Mouse (Mus musculus) mesoderm, embryonic 11.5 days (tissue): ENCODE data around the gene Fem1a.

Source experiments
- DNase-seq: peaks from one replicate; pipeline ENCODE4 v3.0.0-alpha.2; 2012; ENCODE audit warnings: low read depth, low spot score

The Fem1a gene

DNA sequence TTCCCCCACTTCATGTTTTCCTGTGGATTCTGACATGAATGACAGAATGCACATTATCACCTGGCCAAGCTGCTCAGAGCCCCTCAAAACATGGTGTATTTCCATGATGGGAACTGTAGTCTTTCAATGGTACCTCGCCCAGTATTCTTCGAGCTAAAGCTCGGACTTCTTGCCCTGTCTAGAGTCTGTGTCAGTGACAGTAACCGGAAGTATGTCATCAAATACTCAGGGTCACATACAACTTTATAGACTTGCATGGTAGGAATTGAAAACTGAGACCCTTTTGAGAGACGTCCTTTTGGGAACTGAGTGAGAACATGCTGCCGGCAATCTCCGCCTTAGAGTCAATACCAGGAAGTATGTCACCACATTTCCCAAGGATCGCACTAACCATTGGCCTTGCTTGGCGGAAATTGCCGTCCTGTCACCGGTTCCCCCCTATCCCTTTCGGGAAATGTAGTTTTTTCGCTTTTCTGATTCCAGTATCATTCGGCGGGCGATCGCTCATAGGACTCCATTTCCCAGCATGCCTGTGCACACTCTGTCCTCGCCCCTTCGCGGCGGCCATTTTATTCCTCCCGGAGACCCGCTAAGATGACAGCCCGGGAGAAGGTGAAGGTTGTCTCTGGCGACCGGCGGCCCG, at the start of gene Fem1a:
TSS of gene Fem1a (plus strand) at position 572 of the 643 bp plus-strand sequence.
- DNase-seq: peak; percentile 98

DNA sequence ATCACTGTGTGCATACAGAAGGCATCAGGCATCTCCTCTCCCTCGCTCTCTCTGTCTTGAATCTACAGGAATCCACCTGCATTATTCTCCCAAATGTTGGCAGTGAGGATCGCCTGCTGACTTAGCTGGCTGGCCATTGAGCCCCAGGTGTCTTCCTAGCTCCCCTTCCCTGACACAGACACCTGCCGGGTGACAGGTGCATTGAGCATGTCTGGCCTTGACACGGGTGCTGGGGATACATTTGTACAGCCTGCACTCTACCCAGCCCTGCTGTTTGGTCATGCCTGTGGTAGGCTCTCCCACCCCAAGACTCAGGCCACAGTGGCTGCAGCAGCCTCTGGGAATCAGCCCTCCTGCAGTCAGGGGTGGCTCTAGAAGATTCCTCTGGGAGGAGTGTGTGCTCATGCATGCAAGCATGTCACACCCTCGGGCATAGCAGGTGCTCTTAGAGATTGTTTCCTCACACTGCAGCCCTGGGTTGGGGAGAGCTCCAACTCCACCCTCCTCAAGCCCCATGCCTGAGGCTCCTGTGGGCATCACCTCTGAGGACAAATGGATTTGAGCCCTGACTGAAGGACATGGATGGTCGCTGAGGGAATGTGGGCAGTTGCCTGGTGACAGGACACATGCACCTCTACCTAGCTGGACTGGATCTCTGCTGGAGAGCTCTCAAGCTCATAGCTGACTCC, 49.5 kb upstream of the Fem1a start:
- no peak for DNase-seq

DNA sequence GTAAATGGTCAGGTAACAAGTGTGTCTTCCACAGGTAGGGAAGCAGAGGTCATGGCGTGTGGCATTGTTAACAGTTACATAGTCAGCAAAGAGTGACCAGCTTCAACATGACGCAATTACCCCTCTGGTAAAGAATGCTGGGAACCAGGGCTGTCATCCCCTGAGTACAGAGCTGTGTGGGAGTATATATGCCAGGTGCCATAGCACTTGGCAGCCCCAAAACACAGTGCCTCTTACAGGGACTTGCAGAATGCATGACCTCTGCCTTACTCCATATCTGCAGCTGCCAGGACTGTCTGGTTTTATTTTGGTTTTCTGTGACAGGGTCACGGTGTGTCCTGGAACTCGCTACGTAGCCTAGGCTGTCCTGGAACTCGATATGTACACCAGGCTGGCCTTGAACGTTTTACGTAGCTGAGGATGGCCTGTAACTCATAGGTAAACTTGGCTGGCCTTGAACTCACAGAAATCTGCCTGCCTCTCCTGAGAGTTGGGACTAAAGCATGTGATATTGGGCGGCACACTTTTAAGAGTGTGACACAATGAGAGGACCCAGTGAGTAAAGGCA, 48.6 kb upstream of the Fem1a start:
- no peak for DNase-seq

DNA sequence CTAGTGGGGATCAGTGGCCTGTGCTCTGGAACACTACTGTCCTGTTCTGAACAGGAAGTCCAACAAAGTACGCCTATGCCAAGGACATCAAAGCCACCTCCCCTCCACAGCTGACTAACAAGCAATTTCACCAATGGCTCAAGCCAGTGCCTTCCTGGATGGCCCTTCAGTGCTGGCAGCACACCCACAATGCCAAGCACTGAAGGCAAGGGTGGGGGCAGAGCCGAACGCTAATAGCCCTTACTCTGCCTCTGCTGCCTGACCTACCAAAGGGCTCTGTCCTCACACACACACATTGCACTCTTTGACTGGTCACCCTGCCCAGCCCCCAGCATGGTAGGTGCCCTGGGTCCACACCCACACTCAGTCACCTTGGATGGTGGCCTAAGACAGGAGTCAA, 47.8 kb upstream of the Fem1a start:
- DNase-seq: no peak

DNA sequence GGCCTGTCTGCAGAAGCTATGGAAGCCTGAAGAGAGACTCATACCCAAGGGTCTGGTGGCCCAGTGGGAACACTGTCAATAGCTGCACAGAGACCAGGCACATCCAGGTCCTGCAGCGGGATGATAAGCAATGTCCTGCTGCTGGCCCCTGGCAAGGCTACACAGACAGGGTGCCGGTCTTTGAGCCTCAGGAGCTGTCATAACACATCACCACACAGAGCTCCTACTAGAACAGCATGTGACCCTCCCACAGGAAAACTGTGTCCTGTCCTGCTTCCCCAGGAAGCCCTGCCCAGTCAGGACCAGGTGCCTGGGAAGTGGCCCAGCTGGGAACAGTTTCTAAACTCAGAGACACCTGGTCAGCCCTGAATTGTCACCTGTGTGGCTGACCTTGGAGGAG, 45.5 kb upstream of the Fem1a start:
- no peak for DNase-seq

DNA sequence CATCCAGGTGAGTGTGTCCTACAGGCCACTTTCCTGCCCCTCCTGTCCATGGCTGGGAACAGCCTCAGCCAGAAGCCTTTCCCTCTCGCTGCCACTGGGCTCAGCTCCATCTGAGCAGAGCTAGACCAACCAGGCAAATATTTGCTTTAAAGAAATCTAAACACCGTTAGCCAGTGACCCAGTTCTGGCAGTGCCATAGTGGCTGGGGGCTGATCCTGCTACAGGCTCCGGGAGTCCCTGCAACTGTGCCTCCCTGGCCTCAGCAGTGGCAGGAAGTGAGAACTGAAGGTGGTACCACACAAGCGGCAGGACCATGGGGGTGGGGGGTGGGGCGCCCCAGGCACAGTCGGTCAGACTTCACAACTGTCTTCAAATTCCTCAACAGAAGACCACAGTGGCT, 43.9 kb upstream of the Fem1a start:
- DNase-seq: no peak

DNA sequence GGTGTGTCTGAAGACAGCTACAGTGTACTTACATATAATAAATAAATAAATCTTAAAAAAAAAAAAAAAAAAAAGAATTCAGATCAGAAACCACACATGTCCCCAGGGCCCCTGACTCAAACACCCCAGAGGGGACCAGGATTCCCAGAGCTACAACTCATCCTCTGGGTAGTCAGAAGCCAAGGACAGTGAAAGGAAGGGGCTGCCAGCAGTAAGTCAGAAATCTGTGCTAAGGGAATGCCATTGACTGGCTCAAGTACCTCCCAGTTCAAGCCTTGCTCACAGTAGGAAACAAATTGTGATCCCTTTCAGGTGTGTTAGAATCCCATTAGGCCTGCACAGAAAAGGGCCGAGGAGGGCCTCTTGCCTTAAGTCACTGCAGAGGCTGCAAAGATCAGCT, 42.4 kb upstream of the Fem1a start:
- DNase-seq: no peak

DNA sequence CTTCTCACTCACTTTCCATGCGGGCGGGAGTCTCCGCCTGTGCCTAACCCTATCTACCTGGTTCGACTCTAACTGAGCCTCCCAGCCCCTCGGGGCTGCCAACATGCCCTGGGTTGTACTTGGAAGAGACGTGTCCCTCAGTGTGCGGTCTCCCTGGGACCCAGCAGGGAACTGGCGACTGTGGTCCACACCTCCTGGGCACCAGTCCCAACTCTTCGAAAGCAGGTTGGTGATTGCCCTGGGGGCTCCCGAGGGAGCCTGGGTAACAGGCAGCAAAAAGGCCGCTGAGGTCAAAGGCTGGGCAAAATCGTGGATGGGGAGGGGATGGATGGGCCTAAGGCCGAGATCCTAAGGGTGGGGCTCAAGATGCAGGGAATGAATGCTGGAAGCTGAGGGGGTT, 38.9 kb upstream of the Fem1a start:
- no peak for DNase-seq

DNA sequence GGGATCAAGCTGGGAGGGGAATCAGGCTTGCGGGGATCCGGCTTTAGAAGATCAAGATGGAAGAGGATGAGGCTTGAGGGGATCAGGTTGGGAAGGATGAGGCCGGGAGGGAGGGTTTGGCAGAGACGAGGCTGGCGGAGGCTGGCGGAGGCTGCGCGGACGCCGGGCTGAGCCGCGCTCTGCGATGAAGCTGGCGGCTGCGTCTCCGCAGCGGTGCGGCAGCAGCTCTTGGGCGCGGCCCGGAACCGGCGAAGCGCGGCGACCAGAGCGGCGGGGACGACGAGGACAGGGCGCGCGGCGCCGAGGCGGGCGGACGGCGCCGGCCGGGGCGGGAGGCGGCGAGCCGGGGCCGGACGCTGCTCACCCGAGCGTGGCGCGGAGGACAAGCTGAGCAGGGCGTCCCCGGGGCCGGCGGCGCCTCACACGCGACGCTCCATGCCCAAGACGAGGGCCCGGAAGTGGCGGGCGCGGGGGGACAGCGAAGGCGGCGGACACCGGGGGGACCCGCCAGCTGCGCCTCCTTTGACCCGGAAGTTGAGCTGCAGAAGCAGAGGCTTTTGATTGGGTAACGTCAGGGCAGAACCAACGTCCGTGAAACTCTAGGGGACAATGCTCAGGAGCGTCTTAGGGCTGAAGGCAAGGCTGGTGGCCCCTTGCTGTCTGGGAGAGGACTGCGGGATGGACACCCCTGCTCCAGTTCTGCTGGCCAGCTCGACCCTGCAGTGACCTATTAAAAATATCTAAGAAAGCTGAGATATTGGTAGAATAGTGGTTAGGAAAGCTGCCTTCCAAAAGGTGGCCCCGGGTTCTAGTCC, 38.0 kb upstream of the Fem1a start, which contains the start of gene Dpp9:
TSS of gene Dpp9 (minus strand) at position 529 of the 815 bp plus-strand sequence.
- peak; percentile 97 for DNase-seq

DNA sequence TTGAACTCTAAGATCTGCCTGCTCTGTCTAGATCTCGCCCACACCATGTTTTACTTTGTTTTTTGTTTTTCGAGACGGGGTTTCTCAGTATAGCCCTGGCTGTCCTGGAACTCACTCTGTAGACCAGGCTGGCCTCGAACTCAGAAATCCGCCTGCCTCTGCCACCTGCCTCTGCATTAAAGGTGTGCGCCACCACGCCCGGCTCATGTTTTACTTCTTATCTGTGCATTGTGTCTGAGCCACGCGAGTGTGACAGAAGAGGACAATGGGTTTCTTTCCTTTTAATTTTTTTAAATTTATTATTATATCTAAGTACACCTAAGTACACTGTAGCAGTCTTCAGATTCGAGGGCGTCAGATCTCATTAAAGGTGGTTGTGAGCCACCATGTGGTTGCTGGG, 37.4 kb upstream of the Fem1a start:
- DNase-seq: no peak

DNA sequence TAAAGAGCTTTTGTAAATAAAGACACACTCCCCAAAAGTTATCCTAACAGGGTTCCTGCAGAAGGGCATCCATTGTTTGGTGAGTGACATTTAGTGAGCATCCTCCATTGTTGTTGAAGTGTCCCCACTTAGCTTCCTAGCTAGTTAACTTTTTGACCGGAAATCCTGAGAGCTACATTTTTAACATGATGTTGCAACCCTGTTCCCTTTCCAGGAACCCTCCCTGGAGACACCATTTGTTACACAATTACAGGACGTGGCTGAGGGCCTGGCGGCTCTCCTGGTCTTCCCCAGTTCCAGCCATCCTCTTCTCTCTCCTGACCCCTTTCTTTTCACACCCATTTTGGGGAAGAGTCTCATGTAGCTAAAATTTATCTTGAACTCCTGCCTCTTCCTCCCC, 36.8 kb upstream of the Fem1a start:
- no peak for DNase-seq

DNA sequence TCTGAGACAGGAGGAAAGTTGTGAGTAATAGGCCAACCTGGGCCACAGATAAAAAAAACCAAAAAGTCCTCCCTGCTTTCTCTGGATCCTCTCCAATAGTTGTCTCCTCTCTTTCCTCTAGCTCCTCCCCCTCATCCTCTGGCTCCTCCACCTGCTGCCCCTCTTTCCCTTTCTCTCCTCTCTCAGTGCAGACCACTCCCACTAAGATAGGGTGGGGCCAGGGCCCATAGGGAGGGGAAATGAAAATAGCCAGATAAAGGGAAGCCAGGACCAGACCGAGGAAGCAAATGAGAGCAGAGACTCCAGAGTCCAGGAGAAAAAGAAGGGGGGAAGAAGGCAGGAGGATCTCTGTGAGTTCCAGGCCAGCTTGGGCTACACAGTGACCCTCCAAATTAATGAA, 31.7 kb upstream of the Fem1a start:
- DNase-seq: no peak

DNA sequence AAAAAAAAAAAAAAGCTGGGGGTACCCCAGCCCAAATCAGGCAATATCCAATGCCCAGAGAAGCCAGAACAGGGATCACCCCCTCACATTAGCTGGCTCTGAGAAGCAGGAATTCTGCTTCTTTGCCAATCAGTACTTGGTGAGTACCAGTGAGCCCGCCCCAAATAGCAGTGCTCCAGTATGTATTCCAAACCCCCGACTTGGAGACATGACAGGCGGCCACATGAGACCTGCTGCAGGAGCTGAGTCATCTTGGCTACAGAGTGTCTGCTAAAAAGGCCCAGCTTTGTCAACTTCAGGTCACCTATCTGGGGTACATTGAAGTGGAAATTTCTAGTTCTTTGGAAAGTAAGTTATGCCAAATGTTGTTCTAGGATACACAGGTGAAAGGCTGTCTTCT, 30.0 kb upstream of the Fem1a start:
- DNase-seq: no peak

DNA sequence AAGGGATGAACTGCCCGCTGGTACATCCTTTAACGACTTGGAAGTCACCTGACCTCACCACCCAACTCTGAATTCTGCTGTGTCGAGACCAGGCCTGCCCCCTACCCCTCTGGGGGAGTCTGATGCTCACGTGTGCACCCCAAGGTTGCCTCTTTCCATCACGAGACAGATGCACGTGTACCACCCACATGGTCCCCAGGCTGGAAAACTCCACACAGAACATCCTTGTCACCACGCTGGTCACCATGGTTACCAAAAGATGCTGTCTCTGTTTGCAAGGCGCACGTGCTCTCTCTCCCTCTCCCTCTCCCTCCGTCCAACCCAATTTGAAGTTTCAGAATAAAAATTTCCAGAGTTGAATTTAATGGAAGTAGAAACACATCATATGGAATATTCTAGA, 26.7 kb upstream of the Fem1a start:
- no peak for DNase-seq

DNA sequence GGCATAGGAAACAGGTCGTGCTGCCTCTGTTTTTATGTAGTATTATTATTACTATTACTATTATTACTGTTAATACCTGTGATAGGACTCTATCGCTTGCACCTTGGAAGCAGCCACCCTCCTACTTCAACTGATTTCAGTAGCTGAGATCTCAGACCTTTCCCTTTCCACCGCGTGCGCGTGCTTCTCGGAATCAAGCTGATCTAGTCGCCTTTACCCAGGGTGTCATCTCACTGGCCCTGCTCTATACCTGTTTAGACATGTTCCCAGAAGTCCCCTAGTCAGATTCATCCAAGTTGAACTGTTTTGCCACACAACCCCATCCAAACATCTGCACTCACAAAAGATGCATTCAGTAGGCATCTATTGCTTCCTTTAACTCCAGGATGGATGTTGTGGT, 23.2 kb upstream of the Fem1a start:
- DNase-seq: no peak

DNA sequence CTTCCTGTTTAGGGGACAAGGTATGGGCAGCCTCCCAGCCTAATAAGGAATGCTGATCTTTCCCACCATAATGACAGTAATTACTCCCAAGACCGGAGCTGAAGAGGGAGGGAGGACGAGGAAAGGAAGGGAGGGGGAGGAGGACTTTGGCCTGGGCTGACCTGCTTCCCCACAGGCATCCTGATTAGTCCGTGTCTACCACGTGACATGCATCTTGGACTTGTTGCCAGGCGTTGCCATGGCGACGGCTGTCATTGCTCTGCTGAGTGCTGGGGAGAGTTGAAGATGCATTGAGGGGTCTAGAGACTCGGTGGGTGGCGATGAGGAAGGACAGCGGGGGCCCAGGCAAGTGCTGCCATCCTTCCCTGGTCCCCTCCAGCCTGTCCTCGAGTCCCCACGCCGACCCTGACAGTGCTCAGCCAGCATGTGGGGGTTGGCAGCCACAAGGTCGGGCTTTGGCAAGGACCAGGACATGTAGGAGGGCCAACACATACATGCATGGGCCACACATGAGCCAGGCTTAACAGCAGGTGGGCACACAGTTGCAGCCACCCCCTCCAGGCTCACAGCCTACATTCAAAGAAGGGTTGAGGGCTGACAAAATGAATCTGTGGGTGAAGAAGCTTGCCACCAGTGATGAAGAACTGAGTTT, 22.7 kb upstream of the Fem1a start:
- peak; percentile 88 for DNase-seq

DNA sequence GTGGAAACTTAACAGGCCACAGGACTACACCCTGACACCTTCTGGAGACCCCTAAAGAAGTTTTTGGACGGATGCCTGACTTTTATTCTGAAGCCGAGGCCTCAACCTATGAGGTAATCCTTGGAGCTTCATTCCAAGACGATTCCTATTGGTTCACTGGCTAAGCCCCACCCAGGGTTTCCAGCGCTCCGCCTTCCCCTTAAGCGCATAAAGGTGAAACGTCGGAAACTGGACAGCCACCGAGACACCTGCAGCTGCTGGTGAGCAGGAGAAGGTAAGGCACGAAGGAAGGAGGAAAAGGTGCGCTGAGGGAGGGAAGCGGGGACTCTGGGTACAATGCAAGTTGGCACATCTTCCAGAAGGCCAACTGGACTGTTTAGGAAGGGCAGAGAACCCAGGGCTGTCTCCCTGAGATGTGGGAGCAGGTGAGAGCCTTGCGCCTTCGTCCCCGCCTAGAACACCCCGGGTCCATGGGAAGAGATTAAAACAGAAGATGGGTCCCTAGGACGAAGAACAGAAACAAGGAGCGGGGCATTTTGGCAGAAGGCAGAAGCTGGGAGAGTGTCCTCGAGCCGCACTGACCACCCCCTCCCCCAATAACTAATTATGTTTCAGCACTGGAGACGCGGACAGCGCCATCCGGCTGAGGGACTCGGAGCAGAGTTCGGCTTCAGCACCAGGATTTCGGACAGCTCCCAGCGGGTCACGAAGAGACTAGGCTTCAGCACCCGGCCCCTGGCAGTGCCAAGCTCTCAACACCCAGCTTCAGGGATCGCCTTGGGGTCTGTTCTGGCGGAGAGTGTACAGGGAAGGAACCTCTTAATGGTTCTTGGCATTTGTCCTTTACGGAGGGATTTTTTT, 14.8 kb upstream of the Fem1a start:
- peak; percentile 93 for DNase-seq

DNA sequence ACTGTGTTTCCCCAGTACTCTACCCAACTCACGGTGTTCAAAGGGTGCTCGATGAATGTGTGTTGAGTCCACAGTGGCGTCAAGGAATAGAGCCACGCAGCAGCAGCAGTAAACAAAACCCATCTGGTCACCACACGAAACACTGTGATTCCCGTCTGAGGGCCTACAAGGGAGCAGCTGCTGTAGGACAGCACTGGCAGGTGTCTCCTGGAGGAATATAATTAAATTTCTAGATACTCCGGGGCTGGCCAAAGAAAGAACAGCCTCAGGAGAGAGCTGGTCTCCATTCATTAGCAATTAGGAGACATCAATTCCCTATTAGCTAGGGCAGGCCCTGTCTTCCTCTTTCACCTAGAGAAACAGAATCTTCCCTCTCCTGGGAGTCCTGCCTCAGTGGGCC, 11.0 kb upstream of the Fem1a start:
- no peak for DNase-seq

DNA sequence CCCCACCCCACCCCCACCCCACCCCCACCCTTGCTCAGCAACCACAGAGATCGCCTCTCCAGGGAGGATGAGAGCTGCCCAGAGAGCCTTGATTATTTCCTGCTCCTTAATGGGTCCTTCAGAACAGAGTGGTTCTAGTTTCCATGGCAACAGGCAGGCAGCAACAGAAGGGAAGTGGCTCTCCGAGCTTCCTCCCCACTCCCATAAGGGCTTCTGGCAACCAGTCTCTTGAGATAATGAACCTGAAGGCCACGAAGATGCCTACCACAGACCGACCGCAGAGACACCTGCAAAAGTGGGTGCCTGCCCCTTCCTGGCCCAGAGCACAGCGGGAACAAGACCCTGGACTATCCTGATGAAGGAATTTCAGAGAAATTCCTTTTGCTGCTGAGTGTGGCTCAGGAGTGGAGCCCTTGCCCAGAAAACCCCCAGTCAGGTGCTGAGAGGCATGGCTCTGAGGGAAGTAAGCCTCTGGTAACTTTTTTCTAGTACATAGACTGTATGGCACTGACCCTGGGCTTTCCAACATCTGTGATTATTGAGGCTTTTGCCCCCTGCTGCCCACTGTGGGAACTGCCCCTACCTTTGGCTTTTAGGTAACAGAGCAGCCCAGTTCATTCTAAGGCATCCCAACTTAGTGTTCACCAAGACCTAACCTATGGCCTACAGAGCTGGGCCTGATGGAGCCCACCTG, 5.3 kb upstream of the Fem1a start:
- peak; percentile 69 for DNase-seq

DNA sequence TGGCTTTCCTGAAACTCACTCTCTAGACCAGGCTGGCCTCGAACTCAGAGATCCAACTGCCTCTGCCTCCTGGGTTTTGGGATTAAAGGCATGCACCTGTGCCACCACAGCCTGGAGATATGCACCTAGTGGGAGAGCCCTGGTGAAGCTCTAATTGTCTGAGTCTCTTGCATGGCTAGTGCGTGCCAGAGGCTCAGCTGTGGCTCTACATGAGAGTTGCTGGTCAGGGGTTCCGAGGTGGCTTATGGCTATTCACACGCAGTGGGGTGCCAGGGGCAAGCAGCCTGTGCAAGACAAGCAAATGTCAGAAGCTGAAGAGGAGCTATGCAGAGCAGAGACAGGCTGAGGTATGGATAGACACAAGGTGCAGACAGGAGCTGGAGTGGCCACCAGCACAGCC, 1.9 kb upstream of the Fem1a start:
- no peak for DNase-seq
